Mouse (Mus musculus) testis, adult 2 months (tissue): ENCODE results near the gene Acot3.

Experiments used
- CTCF ChIP-seq: fragments of 200-500 bp; IDR thresholded peaks from 2 replicates; pipeline ENCODE4 v1.5.1; 2012; ENCODE audit warnings: low read depth, mild to moderate bottlenecking, inconsistent platforms, low read length, moderate library complexity; ENCODE audit not compliant: control insufficient read depth, insufficient read depth, insufficient replicate concordance
- POLR2A ChIP-seq: fragments of 200-500 bp; IDR thresholded peaks from 2 replicates; pipeline ENCODE4 v1.6.1; 2012; ENCODE audit warnings: low read depth, mild to moderate bottlenecking, inconsistent platforms, low read length, moderate library complexity; ENCODE audit not compliant: control insufficient read depth

DNA sequence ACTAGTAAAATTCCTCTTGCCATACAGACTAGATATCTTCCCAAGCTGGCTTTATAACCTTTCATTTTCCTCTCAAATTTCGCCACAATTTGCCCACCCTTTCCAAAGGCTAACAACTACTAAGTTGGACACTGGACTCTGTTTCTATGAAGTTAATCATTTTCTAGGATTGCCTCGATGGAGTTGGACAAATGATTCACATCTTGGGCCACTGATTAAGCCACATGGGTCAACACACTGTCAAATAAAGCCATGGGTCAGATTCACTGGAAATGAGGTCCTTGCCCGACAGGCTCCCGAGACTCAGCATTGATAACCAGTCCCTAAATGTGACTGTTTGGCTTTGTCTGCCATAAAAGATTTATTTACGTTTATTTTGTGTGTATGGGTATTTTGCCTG is 9.7 kb upstream of the Acot3 start:
- TF ChIP-seq POLR2A (no peak), CTCF (no peak)
